Mouse (Mus musculus) G1E (cell line): ENCODE measurements at regions not wholly inside any gene's neighbourhood (a gene's known extent, or its start where the extent isn't known, plus 50 kb on each side); places are given as distances from the start of the nearest gene placed in this dataset.

ENCODE experiments used
- ATAC-seq: 2 replicates; pipeline ENCODE4 v1.8.0; 2016; ENCODE audit warnings: mild to moderate bottlenecking; ENCODE audit not compliant: insufficient number of reproducible peaks, poor library complexity, low FRiP score, severe bottlenecking; ENCODE audit errors: extremely low read depth
- DNase-seq: peaks from one replicate; pipeline ENCODE4 v3.0.0; 2012; ENCODE audit warnings: low spot score
- H3K27me3 ChIP-seq: 2 replicates; pipeline ENCODE4 v1.6.1; 2012; ENCODE audit warnings: mild to moderate bottlenecking, low read length, inconsistent platforms; ENCODE audit not compliant: insufficient read depth
- H3K36me3 ChIP-seq: replicated peaks from 2 replicates; pipeline ENCODE3; 2012; ENCODE audit warnings: mild to moderate bottlenecking, inconsistent platforms
- H3K4me1 ChIP-seq: 2 replicates; pipeline ENCODE4 v1.6.1; 2012; ENCODE audit warnings: low read depth, low read length, inconsistent platforms, mixed read lengths; ENCODE audit not compliant: insufficient read depth
- H3K4me3 ChIP-seq: 2 replicates; pipeline ENCODE4 v1.5.1; 2012; ENCODE audit warnings: low read depth, mild to moderate bottlenecking, inconsistent platforms, low read length, moderate library complexity, mixed read lengths
- H3K9me3 ChIP-seq: replicated peaks from 2 replicates; pipeline ENCODE4 v1.6.1; 2012; ENCODE audit warnings: inconsistent platforms
- CTCF ChIP-seq: IDR thresholded peaks from 2 replicates; pipeline ENCODE4 v1.5.1; 2012; ENCODE audit warnings: low read depth, low read length, inconsistent platforms, mixed read lengths
- GATA1 ChIP-seq: IDR thresholded peaks from 2 replicates; pipeline ENCODE4 v1.6.1; 2012; ENCODE audit warnings: borderline replicate concordance, low read length, inconsistent platforms, mixed read lengths
- GATA2 ChIP-seq: IDR thresholded peaks from 2 replicates; pipeline ENCODE4 v1.6.1; 2012; ENCODE audit warnings: low read depth, low read length, inconsistent platforms, borderline replicate concordance
- POLR2AphosphoS5 ChIP-seq: IDR thresholded peaks from 2 replicates; pipeline ENCODE4 v1.6.1; 2012; ENCODE audit warnings: low read depth, low read length, inconsistent platforms; ENCODE audit not compliant: insufficient replicate concordance
- TAL1 ChIP-seq: conservative IDR thresholded peaks from 2 replicates; pipeline ENCODE4 v1.6.1; 2012; ENCODE audit warnings: low read depth, low read length, inconsistent platforms, mixed read lengths

- 0 out of 2 replicates have a peak, but pooled peaks cover 5% of the 10 kb centered on the region for H3K27me3 ChIP-seq
- no peaks in the 10 kb centered on the region for H3K4me1 ChIP-seq
- H3K36me3 ChIP-seq, result no peaks in the 10 kb centered on the region
- ATAC-seq, result no peak
- TF ChIP-seq TAL1, result no peak
- no peak for TF ChIP-seq CTCF
- TF ChIP-seq GATA2, result no peak
- no peak for TF ChIP-seq GATA1
- no peak for TF ChIP-seq POLR2AphosphoS5
- DNase-seq, result no peak
- no peak overlapping the region for H3K4me3 ChIP-seq
- H3K9me3 ChIP-seq, result no peaks in the 10 kb centered on the region
Observed at GRCm38 (mm10) chr9:13988901-13989300, 161.4 kb downstream of the Fam76b start.

GRCm38 (mm10) chr9:13990960-13991359, 163.4 kb downstream of the Fam76b start:
- DNase-seq, result no peak
- Histone ChIP-seq H3K27me3 (0 out of 2 replicates have a peak, but pooled peaks cover 5% of the 10 kb centered on the region), H3K9me3 (no peaks in the 10 kb centered on the region), H3K4me1 (no peaks in the 10 kb centered on the region), H3K4me3 (no peak overlapping the region), H3K36me3 (no peaks in the 10 kb centered on the region)
- no peak for TF ChIP-seq GATA2
- no peak for TF ChIP-seq CTCF
- no peak for TF ChIP-seq TAL1
- no peak for TF ChIP-seq POLR2AphosphoS5
- no peak for TF ChIP-seq GATA1
- no peak for ATAC-seq

- Histone ChIP-seq H3K27me3 (0 out of 2 replicates have a peak, but pooled peaks cover 5% of the 10 kb centered on the region), H3K36me3 (no peaks in the 10 kb centered on the region), H3K4me3 (no peak overlapping the region), H3K4me1 (no peaks in the 10 kb centered on the region), H3K9me3 (no peaks in the 10 kb centered on the region)
- no peak for TF ChIP-seq GATA1
- no peak for DNase-seq
- ATAC-seq, result no peak
Observed at GRCm38 (mm10) chr9:13992728-13993127, 165.2 kb downstream of the Fam76b start.

GRCm38 (mm10) chr9:13999358-13999757, 171.8 kb downstream of the Fam76b start:
- Histone ChIP-seq H3K36me3 (no peaks in the 10 kb centered on the region), H3K27me3 (no peaks in the 10 kb centered on the region), H3K9me3 (no peaks in the 10 kb centered on the region), H3K4me1 (no peaks in the 10 kb centered on the region; the same call in 1 of the 2 replicates), H3K4me3 (no peak overlapping the region)
- ATAC-seq, result no peak
- no peak for TF ChIP-seq GATA2
- no peak for TF ChIP-seq GATA1
- no peak for TF ChIP-seq POLR2AphosphoS5
- TF ChIP-seq CTCF, result no peak
- no peak for TF ChIP-seq TAL1
- DNase-seq, result no peak

GRCm38 (mm10) chr9:14001517-14001916, 174.0 kb downstream of the Fam76b start:
- no peaks in the 10 kb centered on the region; the same call in 1 of the 2 replicates for H3K4me1 ChIP-seq
- H3K36me3 ChIP-seq, result no peaks in the 10 kb centered on the region
- DNase-seq (peak; percentile 4), ATAC-seq (no peak)
- H3K27me3 ChIP-seq, result no peaks in the 10 kb centered on the region
- peak; percentile 53; the same call in 1 of the 2 replicates for TF ChIP-seq CTCF
- TF ChIP-seq POLR2AphosphoS5, result no peak
- no peak for TF ChIP-seq TAL1
- no peak for TF ChIP-seq GATA2
- TF ChIP-seq GATA1, result no peak
- no peaks in the 10 kb centered on the region for H3K9me3 ChIP-seq
- H3K4me3 ChIP-seq, result no peak overlapping the region

- Histone ChIP-seq H3K4me3 (no peak overlapping the region), H3K9me3 (no peaks in the 10 kb centered on the region), H3K36me3 (no peaks in the 10 kb centered on the region), H3K4me1 (no peaks in the 10 kb centered on the region; the same call in 1 of the 2 replicates), H3K27me3 (no peaks in the 10 kb centered on the region)
- TF ChIP-seq POLR2AphosphoS5 (no peak), CTCF (no peak), GATA2 (no peak), TAL1 (no peak), GATA1 (no peak)
- DNase-seq, result no peak
- ATAC-seq, result no peak
Observed at GRCm38 (mm10) chr9:14002236-14002635, 174.7 kb downstream of the Fam76b start.

GRCm38 (mm10) chr9:14003163-14003562, 175.6 kb downstream of the Fam76b start:
- no peak for DNase-seq
- H3K27me3 ChIP-seq, result no peaks in the 10 kb centered on the region
- no peak for ATAC-seq
- H3K4me1 ChIP-seq, result no peaks in the 10 kb centered on the region; the same call in 1 of the 2 replicates
- H3K9me3 ChIP-seq, result no peaks in the 10 kb centered on the region
- no peaks in the 10 kb centered on the region for H3K36me3 ChIP-seq
- TF ChIP-seq TAL1, result no peak
- no peak for TF ChIP-seq CTCF
- TF ChIP-seq GATA1, result no peak
- TF ChIP-seq GATA2, result no peak
- TF ChIP-seq POLR2AphosphoS5, result no peak
- H3K4me3 ChIP-seq, result no peak overlapping the region
